Mouse (Mus musculus) lung, postnatal 0 days (tissue): ENCODE results near the gene Ppfia1.

Source experiments
- CTCF ChIP-seq: IDR thresholded peaks from 2 replicates; pipeline ENCODE4 v1.5.1; 2016; ENCODE audit warnings: antibody characterized with exemption, mild to moderate bottlenecking
- EP300 ChIP-seq: IDR thresholded peaks from 2 replicates; pipeline ENCODE4 v1.6.1; 2016; ENCODE audit warnings: antibody characterized with exemption, mild to moderate bottlenecking, control low read depth

- TF ChIP-seq EP300: no peak
- TF ChIP-seq CTCF: no peak
Measured at GRCm38 (mm10) chr7:144550811-144551210, 2.7 kb downstream of the Ppfia1 start.
